Mouse (Mus musculus): Measurements from ENCODE around the gene Hsd17b14.

GRCm38 (mm10) chr7:45530643-45531042 is 24.1 kb upstream of the Hsd17b14 start:
- TF ChIP-seq CTCF (IDR thresholded peaks at IDR 0.05; ENCODE audit: insufficient read depth, low read depth, low read length): no peak
- no peak for TF ChIP-seq POLR2A (IDR thresholded peaks at IDR 0.05; ENCODE audit: insufficient read depth, low read depth, low read length)
